Mouse (Mus musculus): ENCODE results near the gene Arhgap15.

Arhgap15 gene

DNA sequence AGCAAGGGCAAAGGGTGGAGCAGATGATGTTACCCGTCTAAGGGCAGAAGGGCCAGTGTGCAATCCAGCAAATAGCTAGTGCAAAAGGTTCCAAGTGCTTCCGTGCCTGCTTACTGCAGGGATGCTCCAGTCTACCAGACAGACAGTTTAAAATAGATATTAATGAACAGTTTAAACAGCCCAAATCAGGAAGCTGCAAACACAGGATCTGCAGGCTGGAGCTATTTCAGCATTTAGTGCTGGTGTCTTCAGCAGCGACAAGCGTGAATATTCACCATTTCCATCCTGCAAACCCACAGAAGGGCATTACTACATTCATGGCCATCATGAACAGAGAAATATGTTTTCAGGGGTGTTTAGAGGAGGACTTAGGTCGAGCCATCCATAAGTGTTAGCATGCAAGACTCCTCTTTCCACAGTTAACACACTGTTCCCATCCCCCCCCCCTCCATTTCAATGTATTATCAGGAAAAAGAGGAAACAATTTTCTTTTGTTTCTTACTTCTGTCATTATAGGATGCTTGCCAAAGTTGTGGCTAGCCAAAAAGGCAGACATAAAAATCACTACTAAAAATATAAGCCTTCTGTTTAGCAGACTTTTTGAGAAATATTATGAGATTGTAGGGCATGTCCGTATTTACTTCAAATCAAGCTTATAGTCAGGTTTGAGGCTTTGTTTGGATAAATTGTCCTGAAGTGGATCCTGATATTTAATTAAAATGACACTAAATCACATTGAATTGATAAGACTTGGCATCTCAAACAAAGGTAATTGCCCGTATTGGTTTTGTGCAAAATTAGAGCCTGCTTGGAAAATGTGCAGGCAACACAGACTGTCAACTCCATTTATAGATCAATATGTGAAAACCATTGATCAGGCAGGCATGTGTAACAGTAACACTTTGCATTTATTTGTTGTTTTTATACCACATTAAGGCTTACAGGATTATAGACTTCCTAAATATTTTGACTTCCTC, 35.4 kb downstream of the Arhgap15 start:
- no peak for DNase-seq

DNA sequence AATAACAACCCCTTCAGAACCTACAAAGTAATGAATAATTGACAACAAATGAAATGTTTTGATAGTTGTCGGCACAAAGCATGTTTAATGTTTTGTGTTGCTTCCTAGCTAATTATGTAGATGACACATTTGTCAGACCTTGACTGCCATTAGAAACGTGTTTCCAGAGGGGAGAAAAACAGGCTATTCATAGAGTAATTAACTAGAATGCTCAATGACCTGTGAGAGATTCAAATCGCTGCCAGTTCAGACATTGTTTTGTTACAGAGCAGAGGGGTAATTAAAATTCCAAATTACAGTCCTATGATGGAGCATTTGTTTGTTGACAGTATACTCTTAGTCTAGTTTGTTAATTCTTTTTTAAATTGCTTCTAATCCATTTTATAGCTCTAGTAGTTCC, 37.5 kb downstream of the Arhgap15 start:
- no peak for DNase-seq

DNA sequence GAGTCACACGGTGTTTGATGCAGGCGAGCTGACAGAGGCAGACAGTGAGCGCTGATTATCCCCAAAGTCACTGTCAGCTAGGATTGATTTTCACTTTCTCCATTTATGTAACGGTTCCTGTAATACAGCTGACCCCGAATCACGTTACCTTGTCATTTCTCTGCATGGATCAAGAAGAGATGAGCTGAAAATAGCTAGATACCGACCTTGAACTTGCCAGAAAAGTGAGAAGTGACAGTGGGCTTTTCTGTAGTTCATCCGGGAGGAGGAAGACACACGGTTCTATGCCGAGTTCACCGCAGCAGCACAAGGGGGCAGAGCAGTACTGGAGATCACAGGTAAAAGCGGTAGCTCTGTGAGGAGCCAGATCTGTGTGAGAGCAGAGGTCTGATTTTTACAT, 38.5 kb downstream of the Arhgap15 start:
- peak; percentile 35 to 36 for DNase-seq

DNA sequence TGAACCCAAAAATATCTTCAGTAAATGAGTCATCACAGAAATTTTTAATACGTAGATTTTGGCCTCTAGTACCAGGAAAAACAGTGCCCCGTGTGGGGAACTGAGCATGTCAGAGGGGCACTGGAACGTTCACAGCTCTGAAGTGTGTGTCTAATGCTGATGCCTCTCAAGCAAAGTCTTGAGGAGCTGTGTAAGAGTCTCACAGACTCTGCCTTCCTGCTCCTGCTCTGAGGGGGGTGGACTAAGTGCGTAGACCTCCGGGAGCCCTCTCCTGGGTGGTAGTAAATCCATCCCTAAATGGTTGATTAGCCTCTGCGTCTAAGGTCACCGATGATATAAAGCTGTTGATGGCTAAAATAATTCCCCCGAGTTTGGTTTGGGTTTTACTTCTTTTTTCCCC, 39.9 kb downstream of the Arhgap15 start:
- no peak for DNase-seq

DNA sequence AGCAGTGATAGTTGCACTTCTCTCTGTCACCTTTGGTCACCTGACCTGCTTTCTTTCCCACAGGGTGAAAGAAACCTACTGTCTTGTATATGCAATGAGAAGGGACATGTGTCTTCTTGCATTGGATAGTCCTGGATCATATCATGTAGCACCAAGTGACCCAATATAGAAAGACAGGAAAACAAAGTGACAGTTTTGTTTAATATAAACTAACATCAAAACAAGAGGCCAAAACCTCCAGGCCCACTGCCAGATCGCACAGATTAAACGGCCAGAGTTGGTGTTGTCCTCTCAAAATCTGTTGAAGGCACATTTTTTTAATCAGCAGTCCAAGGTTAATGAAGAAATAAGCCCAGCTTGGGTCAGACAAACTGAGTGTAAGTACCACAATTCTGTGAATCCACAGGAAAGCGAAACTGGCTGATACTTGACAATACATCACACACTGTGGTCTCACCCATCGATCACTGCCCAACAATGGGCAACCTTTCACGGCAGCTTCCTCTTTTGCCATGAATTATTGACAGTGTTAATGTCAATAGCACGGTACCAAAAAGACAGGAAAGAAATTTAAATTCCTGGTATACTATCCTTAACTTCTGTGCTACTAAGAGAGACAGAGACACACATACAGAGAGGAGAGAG, 41.5 kb downstream of the Arhgap15 start:
- DNase-seq: no peak

DNA sequence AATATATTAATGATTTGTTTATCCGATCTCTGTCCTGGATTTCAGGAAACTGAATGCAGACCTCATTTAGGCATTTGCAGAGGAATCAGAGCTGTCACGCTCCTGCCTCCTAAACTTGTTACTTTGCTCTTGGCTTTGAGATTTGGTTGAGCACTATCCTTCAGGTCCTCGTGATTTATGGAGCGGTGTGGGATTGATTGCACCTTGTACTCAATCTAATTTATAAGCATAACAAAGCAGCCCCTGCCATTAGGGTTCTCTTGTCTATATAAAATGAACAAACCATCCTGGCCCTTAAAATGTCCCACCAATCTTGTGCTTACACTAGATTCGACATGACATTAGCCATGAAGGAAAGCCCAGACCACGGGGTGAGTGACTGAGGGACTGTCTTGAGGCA, 43.0 kb downstream of the Arhgap15 start:
- DNase-seq: no peak

DNA sequence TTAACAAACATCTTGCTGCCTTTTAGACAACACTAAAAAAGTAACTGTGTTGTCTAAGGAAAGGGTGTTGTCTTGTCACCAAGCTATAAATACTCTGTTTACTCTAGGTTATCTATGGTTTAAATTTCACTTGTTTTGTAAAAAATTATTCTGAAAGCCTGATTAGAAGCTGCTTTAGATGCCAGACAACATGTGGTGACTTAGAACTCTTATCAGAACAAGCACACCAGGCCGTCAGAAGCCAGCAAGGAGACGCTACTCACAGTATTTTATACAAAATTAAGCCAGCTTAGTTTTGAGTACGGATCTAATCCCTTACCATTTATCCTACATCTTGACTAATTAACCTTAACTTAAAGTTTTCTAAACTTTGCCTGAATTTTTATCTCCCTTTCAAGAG, 44.5 kb downstream of the Arhgap15 start:
- no peak for DNase-seq

DNA sequence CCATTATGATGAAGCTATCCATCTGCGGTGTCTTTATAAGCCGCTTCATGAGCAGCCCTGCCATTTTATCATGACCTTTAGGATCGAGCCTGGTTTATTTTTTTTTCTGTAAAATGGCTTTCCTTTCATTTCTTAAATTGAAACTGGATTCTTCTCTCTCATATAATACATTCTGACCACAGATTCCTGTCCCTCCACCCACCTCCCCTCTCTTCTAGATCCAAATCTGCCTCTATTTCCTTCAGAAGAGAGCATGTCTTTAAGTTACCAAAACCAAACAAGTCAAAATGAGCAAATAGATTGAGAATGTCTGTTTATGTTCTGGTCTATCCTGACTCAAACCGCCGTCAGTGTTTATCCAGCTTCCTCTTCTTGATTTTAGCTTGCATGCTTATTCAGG, 46.1 kb downstream of the Arhgap15 start:
- no peak for DNase-seq

DNA sequence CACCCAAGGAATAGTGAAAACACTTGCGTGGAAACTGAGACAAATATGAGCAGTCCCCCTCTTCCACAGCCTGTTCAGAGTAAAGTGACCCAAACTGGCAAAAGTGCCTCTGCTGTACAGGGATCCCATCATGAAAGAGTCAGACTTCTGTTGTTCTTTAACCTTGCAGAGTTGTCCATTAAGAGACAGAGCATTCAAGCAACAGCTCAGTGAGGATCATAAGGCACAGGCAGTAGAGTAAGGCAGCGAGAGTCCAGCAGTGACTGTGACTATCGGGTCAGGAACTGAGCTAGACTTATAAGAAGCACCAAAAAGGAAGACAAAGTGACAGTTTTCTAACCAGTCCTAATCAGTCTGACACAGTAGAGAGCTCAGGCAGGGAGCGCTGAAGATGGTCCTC, 47.8 kb downstream of the Arhgap15 start:
- DNase-seq: no peak

DNA sequence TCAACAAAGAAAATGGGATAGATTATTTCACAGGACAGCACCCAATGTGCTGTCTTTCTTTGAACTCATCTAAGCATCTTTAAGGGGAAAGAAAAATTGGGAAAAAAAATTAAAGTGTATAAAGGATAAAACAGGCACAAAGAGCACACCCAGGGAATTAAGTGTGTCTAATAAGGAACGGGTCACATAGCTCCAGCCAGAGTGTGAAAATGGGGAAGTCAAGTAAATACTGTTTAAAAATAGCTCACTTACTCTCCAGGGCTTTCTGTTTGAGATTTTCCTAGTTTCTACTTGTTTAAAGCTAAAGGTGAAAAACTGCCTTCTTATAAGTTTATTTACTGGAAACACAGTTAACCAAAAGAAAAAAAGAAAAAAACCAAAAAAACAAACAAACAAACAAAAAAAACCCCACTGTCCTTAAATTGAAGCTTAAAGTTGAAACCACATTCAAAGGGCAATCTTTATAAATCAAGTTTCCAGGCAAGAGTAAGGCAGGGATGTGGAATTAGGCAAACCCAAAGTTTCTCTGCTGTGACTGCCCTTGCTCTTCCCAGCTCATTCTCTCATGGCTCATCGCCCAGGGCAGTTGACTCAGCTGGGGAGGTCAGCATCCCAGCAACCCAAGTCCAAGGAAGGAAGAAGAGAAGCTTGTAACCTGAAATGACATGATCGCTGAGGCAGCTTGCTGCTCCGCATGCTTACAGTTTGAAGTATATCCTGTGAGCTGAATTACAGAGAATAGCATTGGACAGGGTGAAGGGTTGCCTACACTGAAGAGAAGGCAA, 57.5 kb downstream of the Arhgap15 start:
- no peak for DNase-seq

DNA sequence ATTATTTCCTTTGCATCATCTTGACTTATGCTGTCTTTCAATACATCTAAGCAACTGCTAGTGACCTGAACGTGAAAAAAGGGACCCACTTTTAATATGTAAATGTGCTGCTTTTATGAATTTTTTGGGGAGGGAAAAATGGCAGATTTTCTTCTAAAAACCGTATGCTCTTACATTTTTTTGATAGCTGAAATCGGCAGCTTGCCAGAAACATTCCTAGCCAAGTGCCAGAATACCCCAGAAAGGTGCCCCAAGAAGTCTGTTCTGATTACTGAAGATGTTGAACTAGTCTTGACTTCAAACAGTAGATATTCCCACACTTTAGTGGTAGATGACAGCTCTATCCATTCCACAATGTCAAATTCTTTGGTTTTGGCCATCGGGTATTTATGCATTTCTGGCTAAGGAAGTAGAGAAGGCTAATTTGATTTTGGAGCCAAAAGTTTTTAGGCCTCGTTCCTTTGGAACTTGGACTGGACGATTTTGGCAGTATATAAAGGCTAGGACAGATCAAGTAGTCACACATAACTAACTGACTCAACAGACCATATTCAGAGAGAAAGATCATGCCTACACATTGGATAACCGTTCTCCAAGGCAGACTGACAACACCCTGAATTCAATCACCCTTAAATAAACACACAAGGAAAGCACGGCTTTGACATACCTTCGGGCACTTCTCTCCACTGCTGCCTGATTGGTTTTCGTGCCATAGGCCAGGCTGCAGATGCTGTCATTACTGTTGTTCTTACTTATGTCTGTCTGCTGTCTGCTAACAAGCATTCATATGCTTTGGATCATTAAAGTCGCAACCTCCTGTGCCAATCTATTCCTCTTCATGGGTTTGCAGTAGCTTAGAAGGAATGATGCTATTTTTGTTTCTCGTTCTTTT, 67.5 kb downstream of the Arhgap15 start:
- DNase-seq: no peak

DNA sequence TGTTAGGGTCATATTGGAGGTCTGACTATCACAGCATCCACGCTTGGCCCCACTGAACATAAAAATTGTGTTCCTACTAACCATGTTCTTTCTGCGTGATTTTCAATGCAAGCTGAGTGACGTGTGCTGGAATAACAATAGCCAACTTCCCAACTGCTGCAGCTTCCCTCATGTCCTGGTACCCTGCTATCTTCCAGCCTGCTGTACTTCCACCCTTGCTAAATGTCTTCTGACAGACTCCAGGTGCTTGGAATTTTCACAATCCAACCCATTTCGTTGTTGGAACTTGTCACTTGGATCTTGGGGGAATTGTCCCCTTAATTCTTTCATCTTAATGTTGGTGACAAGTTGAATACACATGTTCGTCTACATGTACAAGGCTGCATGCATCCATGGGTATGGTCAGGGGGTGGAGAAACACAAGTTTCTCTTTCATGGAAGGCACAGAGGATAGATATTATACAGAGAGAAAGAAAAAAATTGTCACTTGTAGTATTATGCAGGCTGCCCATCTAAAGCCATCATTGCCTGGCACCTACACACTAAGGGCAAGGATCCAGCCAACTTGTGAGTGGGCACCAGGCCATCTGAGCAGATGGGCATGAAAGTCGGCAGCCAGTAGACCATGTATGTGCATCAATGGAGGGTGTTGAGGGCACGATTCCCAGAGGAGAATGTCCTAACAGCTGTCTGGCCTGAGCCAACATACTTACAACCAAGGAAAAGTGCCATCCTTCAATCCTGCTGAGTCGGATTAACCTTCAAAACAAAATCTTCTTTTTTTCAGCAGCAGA, 68.4 kb downstream of the Arhgap15 start:
- peak; percentile 28 to 57 for DNase-seq

DNA sequence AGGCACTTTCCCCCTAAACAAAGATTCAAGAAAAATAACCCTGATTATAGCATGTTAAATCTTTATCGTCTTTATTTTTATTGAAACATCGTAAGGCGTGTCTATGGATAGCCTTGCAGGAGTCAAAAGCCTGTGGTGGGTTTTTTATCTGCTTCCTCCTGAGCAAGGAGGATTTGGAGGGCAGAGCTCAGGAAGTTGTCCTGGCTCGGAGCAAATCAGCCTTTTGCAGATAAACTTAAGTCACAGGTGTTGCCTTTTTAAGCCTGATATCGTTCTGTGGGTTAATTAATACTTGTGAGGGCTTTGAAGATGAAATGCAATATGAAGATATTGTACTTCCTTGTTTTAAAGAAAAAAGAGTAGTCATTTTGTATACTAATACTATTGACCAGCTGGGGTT, 87.3 kb downstream of the Arhgap15 start:
- DNase-seq: no peak

DNA sequence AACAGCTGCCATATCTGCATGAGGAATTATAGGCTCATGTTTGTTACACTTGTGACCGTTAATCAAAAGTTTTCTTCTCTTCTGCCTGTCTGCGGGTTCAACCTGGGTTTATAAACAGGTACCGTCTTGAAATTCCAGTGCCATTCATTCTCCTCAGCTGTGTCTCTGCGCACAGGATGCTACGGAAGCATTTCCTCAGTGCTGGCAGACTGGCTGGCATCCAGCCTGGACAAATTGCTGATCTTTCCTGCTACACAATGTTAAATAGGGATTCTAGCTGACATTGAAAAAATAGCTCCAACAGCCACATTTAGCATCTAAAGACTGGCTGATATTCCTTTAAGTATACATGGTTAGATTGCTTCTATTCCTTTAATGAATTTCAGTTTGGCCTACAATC, 93.0 kb downstream of the Arhgap15 start:
- peak; percentile 18 to 21 for DNase-seq

DNA sequence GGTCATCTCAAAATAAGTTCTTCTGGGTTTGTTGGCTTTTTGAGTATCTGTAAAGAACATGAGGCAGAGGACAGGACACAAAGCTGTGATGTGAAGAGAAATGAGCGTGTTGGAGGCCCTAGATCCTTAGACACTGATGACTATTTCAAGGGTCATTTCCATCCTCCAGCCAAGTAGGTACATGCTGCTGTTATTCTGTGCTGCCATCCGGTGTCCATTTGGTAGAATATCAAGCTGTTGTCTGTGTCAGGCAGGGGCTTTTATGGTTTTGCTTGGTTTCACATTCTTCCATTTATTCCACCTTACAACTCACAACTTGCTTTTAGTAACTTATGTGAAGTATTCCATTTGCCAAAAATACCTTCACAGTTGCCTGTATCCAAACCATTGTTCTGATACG, 102.6 kb downstream of the Arhgap15 start:
- DNase-seq: no peak

DNA sequence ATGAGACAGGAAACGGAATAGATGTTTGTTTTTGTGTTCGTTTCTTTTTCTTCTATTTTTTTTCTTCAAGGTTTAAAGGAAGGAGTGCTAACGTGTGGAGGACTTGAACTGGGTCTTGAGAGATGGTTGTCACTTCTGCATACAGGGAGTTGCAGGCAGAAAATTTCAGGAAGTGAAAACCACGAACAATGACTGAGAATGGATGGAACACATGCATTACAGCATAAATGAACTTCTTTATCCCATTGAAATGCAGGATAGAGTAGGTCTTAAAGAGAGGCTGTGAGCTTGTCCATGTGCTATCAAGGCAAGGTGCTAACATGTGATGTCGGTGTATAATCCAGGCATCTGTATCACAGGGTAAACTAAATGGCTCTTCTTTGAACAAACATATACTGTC, 114.1 kb downstream of the Arhgap15 start:
- no peak for DNase-seq

DNA sequence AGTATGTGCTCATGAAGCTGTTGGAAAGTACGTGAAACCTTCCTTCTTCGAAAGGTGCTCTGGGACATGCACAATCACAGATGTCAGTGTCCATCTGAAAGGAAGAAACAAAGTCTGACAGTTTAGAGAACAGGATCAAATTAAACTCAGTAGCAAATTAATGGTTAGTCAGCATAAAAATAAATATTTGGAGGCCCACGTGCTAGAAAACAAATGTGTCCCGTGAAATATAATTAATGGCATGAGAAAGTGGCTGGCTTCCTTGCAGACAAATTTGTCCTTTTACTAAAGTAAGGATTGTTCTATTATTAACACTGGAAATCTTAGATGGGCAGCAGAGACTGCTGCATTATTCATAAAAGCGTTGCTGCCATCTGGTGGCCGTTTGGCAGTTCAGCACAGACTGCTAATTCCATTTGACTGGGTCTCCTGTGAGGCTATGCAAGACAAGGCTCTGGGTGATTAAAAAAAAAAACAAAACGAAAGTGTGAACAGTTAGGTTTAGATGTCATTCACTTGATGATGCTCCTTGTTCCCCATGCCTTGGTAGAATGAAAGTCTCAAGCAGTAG, 153.9 kb downstream of the Arhgap15 start:
- DNase-seq: peak; percentile 70 to 77

DNA sequence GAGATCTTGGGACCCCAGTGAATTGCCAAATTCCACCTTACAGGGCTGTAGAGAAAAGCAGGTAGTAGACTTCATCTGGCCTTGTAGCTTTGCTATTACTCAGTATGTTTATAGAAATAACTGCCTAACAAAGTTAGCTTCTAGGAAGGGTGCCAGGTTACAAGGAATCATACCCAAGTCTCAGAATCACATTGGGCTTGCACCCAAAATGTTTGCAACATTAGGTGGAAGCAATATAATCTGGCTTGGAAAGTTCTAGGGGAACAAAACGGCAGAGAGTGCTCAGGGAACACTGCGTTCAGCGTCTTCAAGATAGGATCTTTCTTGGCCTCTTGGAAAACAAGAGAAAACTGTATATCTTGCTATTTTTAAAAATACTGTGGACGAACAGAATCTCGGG, 158.9 kb downstream of the Arhgap15 start:
- no peak for DNase-seq

DNA sequence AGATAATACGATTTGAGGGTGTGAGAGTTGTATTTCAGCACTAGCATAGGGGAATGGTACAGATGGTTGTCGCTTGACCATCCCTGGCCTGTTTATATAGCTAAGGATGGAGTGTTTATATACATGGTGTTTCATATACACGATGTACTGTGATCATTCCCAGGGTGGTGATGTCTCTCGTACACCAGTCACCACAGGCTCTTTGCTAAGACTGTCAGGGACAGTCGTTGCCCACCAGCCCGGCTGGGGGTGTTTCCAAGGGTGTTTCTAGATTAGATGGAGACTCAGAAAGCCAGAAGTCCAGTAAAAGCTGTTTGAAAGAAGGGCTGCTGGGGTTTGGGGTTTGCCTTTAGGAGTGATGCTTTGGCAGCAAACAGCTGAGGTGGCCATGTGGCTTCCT, 165.5 kb downstream of the Arhgap15 start:
- no peak for DNase-seq

DNA sequence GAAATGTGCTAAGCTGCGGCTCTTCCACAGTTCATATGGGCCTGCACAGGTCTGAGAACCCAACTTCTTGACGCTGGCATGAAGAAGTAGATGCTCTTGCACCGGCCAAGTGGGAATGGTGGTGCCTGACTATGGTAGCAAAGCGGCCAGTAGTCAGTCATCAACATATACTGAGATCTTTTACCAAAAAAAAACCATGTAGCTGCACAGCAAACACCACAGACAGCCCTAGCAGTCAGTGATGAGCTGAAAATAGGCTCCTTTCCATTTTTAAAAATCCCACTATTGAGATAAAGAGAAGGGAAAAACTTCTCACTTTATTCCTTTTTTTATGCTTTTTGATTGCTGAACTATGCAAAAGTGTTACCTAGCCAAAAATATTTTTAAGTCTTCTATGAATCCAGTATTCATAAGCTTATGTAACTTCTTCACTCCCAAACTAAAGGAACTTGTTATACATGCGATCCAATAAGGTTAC, 175.3 kb downstream of the Arhgap15 start:
- no peak for DNase-seq

DNA sequence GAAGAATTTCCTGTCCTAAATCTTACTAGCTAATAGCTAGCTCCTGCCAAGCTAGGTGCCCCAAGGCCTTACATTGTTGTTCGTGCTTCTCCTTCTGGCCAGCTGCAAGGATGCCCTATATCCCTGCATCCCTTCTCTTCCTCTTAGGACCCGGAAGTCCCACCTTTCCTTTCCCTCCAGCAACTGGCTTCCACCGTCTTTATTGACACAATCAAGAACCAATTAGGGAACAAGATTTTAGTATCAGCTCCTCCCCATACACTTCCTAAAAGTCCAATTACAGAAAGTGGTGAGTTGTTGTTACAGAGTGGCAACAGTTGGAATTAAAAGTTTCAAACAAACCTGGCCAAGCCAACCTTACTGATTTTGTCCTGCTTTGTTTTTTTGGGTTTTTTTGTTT, 183.1 kb downstream of the Arhgap15 start:
- DNase-seq: no peak

Measured in cerebellum, adult 18-20 months (tissue).